Mouse (Mus musculus): ENCODE results near the gene Chst15.

DNA sequence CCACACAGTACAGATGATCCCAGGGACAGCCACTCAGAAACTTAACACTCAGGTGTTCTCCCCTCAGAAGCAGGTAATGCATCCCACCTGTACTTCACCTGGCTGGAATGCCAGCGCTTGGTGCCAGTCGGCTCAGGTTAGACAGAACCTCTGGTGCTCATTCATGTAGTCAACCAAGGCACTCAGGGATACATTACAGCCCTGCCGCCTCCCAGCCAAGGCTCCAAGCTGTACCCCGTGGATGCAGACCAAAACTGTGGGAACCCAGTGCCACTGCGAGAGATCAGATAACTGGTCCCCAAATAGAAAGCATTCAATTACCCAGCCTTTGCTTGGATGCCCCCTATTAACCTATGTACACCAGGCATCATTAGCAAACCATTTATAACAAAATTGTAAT lies 40.7 kb downstream of the Chst15 start:
- TF ChIP-seq EP300 (IDR thresholded peaks at IDR 0.05; ENCODE audit: insufficient read depth, low read depth, low read length), result no peak
- TF ChIP-seq POLR2A (IDR thresholded peaks at IDR 0.05; ENCODE audit: insufficient read depth, low read depth, low read length), result no peak

All from heart, adult 2 months (tissue).